Mouse (Mus musculus): ENCODE data around the gene Rpusd3.

DNA sequence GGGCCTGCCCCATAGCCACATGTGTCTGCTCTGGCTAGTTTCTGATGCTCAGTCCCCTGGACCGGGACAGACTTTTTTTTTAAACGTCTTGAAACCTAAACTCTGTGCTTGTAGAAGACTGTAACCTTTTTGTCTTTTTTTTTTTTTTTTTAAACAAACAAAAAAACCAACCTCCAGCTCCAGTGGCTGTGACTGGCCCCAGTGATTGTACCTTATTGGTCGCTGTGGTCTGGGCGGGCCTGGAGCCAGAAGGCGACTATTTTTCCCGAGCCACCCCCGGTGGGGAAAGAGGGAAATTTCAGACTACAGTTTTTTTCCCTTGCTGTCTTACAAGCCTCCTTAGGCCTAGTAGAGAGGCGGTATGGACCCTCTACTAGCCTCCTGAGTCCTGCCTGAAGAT is 30.2 kb downstream of the Rpusd3 start, which contains the start of gene Ttll3:
- TF ChIP-seq GATA1 (IDR thresholded peaks at IDR 0.05; ENCODE audit: borderline replicate concordance, low read length) (no peak), FLI1 (IDR thresholded peaks at IDR 0.05; ENCODE audit: low read length) (no peak)

All from megakaryocyte, embryonic 14.5 days (primary cell).